Mouse (Mus musculus): ENCODE data around the gene Csnk1e. TPM values are rescaled to one million over a fixed set of nuclear protein-coding genes. Genes with fewer than 3 reads are reported as not detected.

Csnk1e gene
- polyA plus RNA-seq, 1 experiment from 2014 or later, result 216 TPM

DNA sequence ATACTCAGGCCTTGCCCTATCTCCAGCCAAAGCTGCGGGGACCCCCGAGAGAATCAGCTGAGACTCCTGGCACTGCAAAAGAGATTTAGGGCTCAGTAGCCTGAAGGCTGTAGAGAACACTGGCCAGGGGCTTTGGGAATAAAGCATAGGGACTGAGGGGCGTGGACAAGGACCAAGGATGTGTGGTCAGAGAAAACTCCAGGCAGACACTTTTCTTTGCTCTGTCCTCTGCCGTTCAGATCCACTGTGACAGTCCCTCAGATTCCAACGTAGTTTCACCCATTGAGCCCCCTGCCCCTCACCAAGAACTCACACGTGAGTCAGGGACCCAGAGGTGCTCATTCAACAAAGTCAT is 13.1 kb downstream of the Csnk1e start:
- no peak for ATAC-seq (ENCODE audit: low FRiP score)
- H3K27ac ChIP-seq (replicated peaks), result peak overlapping the region; percentile 96
- WGBS, result under 1% methylated on average over 6 of the region's 6 CpGs

DNA sequence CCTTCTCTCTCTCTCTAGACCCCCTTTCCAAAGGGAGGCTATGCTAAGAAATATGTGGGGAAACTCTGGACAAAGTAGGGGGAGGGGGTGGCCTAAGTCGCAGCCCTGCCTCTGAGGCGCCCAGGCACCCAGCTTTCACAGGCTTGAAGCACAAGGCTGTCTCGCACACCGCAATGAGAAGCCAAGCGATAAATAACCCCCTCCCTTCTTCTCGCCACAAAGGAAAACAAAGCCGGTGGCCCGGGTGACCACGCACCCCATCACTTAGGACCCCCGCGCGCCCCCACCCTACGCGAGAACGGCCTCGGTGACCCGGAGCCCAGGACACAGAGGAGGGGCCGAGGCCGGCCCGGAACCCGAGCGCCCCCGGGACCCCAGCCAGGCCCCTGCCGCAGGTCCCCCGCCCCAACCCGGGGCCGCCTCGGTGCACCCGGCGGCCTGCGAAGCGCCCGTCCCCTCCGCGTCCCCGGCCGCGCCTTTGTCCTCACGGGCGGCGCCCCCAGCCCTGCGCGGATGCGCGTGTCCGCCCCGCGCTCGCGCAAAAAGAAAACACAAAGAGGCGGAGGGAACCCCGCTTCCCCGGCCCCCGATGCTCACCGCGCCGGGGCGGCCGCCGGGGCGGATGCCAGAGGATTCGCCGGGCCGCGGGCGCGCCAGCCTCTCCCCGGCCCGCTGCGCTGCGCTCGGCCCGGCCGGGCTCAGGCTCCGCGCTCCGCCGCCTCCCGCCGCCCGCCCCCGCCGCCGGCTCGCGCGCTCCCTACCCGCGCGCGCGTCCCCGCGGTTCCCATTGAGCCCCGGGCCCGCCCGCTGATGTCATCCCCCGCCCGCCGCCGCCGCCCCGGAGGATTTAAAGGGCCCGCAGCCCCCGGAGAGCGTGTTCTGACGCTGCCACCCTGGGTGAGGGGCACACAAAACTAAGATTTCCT is 13.8 kb downstream of the Csnk1e start:
- peaks cover 54% of the 10 kb centered on the region for H3K4me1 ChIP-seq
- WGBS, result under 1% methylated on average over 65 of the region's 107 CpGs

More for the DNA sequence above, 13.1 kb downstream of the Csnk1e start:
- peaks cover 47% of the 10 kb centered on the region for H3K4me1 ChIP-seq
- peak overlapping the region; percentile 89 for H3K9ac ChIP-seq (replicated peaks)
- H3K9me3 ChIP-seq (replicated peaks), result no peaks in the 10 kb centered on the region
- no peaks in the 10 kb centered on the region for H3K27me3 ChIP-seq (replicated peaks)
- H3K36me3 ChIP-seq, result peaks cover 9% of the 10 kb centered on the region; the same call in 1 of the 2 replicates
- H3K4me2 ChIP-seq, result peak overlapping the region; percentile 92
- H3K4me3 ChIP-seq (replicated peaks), result peak overlapping the region; percentile 89

DNA sequence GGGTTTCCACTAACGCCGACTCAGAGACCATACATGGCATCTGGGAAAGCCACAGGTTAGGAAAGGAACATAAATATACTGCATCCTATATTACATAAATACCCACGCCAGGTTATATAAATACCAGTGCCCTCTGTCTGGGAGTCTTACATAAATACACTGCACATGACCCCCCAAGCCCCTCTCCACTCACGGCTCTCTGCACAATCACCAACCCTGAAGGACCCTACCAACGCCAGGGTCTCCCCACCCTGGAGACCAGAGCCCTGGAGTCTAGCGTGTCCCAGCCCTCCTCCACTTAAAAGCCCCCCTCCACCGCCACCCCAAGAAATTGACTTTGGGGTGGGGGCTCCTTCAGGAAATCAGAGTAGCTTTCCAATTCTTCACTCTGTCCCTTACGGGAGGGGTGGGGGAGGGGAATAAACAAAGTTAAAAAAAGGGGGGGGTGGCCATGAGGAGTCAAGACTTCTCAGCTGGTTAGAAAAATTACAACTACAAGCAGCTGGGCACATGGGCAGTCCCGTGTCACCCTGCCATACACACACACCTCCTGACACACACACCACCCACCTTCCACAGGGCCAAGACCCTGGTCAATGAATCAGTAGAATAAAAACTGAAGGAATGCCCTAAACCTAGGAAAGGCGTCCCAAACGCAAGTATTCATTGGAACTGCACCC is 14.6 kb downstream of the Csnk1e start:
- Histone ChIP-seq H3K27ac (replicated peaks) (peak overlapping the region; percentile 96), H3K4me3 (replicated peaks) (peak overlapping the region; percentile 89), H3K4me2 (peak overlapping the region; percentile 92), H3K9ac (replicated peaks) (peak overlapping the region; percentile 89), H3K36me3 (peaks cover 12% of the 10 kb centered on the region), H3K4me1 (peaks cover 62% of the 10 kb centered on the region), H3K27me3 (replicated peaks) (no peaks in the 10 kb centered on the region), H3K9me3 (replicated peaks) (no peaks in the 10 kb centered on the region)
- peak; percentile 22 for ATAC-seq (ENCODE audit: low FRiP score)
- WGBS, result 10% methylated on average over 11 of the region's 11 CpGs

More for the DNA sequence above, 13.8 kb downstream of the Csnk1e start:
- Histone ChIP-seq H3K4me2 (peak overlapping the region; percentile 92), H3K36me3 (peaks cover 10% of the 10 kb centered on the region), H3K9ac (replicated peaks) (peak overlapping the region; percentile 89), H3K9me3 (replicated peaks) (no peaks in the 10 kb centered on the region), H3K27me3 (replicated peaks) (no peaks in the 10 kb centered on the region), H3K4me3 (replicated peaks) (peak overlapping the region; percentile 89), H3K27ac (replicated peaks) (peak overlapping the region; percentile 96)
- peak; percentile 80 for ATAC-seq (ENCODE audit: low FRiP score)

DNA sequence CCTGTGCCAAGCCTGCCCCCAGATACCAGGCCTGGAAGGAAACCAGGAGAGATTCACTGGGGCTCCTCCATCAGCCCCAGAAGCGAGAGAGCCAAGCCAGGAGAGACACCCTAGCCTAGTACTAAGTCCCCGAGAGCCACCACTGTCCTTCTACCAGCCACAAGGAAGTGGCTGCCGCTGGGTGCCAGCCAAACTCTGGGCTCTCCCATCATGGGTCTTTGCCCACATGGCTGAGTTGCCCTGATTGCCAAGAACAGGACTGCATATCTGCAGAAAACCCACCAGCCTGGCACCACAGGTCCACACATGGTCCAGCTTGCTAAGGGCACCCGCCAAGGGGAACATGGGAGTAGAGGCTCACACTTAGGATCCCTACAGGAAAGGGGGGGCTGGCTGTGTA is 15.1 kb downstream of the Csnk1e start:
- Histone ChIP-seq H3K27me3 (replicated peaks) (no peaks in the 10 kb centered on the region), H3K4me2 (peak overlapping the region; percentile 92), H3K9me3 (replicated peaks) (no peaks in the 10 kb centered on the region), H3K4me3 (replicated peaks) (peak overlapping the region; percentile 89), H3K36me3 (peaks cover 18% of the 10 kb centered on the region), H3K27ac (replicated peaks) (peak overlapping the region; percentile 28; the same call in 1 of the 2 replicates), H3K9ac (replicated peaks) (peak overlapping the region; percentile 89), H3K4me1 (peaks cover 67% of the 10 kb centered on the region)
- WGBS, result 60% methylated on average over 4 of the region's 4 CpGs
- no peak for ATAC-seq (ENCODE audit: low FRiP score)

DNA sequence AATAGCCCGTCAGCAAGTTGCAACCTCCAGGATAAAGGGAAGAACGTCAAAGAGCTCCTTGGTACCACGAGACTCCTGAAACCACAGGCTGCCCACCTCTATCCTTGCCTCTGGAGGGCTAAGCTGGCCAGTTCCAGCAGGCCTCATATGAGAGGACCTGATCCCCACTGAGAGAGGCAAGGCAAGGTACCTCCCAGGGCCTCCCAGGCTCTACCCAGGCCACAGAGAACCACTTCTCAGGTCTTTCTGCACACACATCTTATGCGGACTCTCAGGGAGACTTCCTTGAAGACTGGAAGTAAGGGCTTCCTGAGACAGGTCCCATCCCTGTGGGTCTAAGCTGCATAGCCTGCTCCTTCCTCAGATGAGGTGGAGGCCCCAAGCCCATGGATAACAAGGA is 16.0 kb downstream of the Csnk1e start:
- Histone ChIP-seq H3K4me3 (replicated peaks) (peak overlapping the region; percentile 89), H3K9ac (replicated peaks) (peak overlapping the region; percentile 32; the same call in 1 of the 2 replicates), H3K27me3 (replicated peaks) (no peaks in the 10 kb centered on the region), H3K36me3 (peaks cover 26% of the 10 kb centered on the region), H3K4me2 (peak overlapping the region; percentile 92), H3K4me1 (peaks cover 76% of the 10 kb centered on the region), H3K27ac (replicated peaks) (0 out of 2 replicates have a peak overlapping the region, but pooled peaks have one; percentile 1), H3K9me3 (replicated peaks) (no peaks in the 10 kb centered on the region)
- ATAC-seq (ENCODE audit: low FRiP score), result no peak
- 64% methylated on average over 4 of the region's 4 CpGs for WGBS

DNA sequence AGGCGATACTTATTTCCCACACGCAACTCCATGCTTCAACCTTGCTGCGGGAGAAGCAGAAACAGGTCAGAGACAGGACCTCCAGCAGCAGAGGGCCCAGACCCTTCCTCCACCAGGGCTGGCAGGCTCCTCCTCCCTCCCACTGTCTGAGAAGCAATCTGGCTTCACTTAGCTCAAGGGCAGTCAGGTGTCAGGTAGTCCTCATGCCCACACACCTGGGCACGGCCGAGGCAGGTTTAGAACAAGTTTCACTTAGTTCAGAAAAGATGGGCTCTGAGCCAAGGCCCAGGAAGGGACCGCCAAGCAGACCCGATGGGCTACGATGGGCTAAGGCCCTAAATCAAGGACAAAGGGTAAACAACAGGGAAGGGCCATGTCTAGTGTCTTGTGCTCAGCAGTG is 16.6 kb downstream of the Csnk1e start:
- Histone ChIP-seq H3K4me3 (replicated peaks) (no peak overlapping the region; the same call in 1 of the 2 replicates), H3K9me3 (replicated peaks) (no peaks in the 10 kb centered on the region)
- no peak for ATAC-seq (ENCODE audit: low FRiP score)

DNA sequence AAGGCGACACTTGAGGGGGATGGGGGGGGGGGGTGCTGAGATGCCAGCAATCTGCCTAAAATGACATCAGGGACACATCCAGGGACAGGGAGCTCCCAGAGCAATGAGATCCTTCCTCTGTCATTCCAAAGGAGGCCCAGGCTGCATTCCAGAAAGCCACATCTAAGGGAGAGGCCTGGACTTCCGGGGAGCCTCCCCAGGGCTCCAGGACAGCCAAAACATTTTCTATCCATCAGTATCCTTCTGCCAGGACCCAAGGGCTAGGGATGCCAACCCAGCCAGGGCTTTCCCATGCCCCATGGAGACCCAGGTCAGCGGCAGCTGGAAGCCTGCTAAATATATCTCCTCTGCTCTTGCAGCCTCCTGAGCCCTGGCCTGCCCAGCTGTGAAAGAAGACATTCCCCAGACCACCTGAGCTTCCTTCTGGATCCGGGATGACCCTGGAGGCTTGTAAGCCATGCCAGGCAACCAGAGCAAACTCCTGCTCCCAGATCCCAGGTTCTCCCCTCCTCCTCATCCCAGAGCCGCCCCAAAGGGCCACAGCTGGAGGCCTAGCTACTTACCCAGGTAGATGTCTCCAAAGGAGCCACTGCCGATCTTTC is 17.1 kb downstream of the Csnk1e start:
- WGBS, result 78% methylated on average over 6 of the region's 6 CpGs

More for the DNA sequence above, 16.6 kb downstream of the Csnk1e start:
- Histone ChIP-seq H3K4me2 (peak overlapping the region; percentile 92), H3K36me3 (peaks cover 32% of the 10 kb centered on the region), H3K27me3 (replicated peaks) (no peaks in the 10 kb centered on the region), H3K9ac (replicated peaks) (peak overlapping the region; percentile 32), H3K27ac (replicated peaks) (no peak overlapping the region; the same call in 1 of the 2 replicates), H3K4me1 (peaks cover 77% of the 10 kb centered on the region)
- WGBS, result 62% methylated on average over 8 of the region's 8 CpGs

DNA sequence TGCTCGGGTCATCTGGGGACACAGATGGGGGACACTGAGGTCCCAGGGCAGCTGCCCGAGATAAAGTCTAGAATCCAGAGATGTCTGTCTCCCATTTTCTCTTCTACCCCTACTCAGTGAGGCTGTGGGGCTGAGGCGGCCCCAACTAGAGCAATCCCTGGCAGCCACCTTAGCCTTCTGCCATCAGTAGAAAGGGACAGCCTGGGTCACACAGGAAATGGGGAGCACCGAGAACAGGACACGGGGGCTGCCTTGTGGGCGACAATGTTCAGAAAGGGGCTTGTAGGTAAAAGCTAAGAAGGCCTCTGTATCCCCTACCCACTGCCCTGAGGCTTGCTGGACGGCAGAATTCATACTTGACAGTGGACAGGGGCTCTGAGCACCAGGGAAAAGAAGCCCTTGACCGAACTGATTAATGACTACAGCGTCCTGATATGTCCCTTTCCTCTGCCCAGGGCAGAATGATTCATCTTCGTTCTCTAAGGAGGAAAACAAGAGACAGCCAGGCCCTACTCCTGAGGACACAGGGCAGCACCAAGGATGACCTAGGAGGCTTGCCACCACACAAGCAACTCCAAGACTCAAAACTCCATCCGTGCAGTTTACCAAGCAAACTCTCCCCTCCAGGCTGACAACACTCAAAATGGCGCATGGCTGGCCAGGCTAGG is 17.7 kb downstream of the Csnk1e start:
- H3K36me3 ChIP-seq, result peaks cover 41% of the 10 kb centered on the region
- no peak overlapping the region for H3K4me2 ChIP-seq
- H3K4me1 ChIP-seq, result peaks cover 79% of the 10 kb centered on the region
- H3K27me3 ChIP-seq (replicated peaks), result no peaks in the 10 kb centered on the region
- WGBS, result 87% methylated on average over 12 of the region's 12 CpGs
- no peak overlapping the region for H3K9ac ChIP-seq (replicated peaks)
- ATAC-seq (ENCODE audit: low FRiP score), result no peak
- H3K9me3 ChIP-seq (replicated peaks), result no peaks in the 10 kb centered on the region
- no peak overlapping the region for H3K4me3 ChIP-seq (replicated peaks)
- no peak overlapping the region for H3K27ac ChIP-seq (replicated peaks)

More for the DNA sequence above, 17.1 kb downstream of the Csnk1e start:
- peak overlapping the region; percentile 28 for H3K9ac ChIP-seq (replicated peaks)
- H3K4me1 ChIP-seq, result peaks cover 77% of the 10 kb centered on the region
- no peaks in the 10 kb centered on the region for H3K9me3 ChIP-seq (replicated peaks)
- H3K27me3 ChIP-seq (replicated peaks), result no peaks in the 10 kb centered on the region
- H3K4me3 ChIP-seq (replicated peaks), result no peak overlapping the region; the same call in 1 of the 2 replicates
- peaks cover 34% of the 10 kb centered on the region for H3K36me3 ChIP-seq
- peak overlapping the region; percentile 92 for H3K4me2 ChIP-seq
- no peak for ATAC-seq (ENCODE audit: low FRiP score)
- no peak overlapping the region; the same call in 1 of the 2 replicates for H3K27ac ChIP-seq (replicated peaks)

DNA sequence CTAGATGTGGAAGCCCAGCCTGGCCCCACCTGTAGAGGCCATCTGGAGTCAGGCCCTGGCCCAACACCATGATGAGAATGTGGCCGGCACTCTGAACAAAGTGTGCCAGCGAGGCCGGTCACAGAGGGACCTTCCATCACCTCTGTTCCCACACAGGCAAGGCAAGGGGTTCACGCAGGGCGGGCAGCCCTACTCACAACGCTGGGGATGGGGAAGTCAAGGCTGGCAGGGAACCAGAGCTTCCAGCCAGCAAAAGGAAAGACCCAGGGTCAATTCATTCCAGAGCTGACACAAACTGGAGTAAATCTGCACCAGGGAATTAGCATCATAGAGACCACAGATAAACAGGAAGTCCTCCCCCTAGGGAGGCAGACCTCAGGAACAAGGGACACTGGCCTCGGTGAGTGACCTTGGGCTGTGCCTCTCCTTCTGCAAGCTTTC is 18.9 kb downstream of the Csnk1e start:
- Histone ChIP-seq H3K9ac (replicated peaks) (no peak overlapping the region), H3K4me3 (replicated peaks) (no peak overlapping the region), H3K4me2 (0 out of 2 replicates have a peak overlapping the region, but pooled peaks have one; percentile 1), H3K36me3 (peaks cover 48% of the 10 kb centered on the region), H3K9me3 (replicated peaks) (no peaks in the 10 kb centered on the region), H3K27me3 (replicated peaks) (no peaks in the 10 kb centered on the region), H3K27ac (replicated peaks) (no peak overlapping the region; the same call in 1 of the 2 replicates), H3K4me1 (peaks cover 74% of the 10 kb centered on the region)
- no peak for ATAC-seq (ENCODE audit: low FRiP score)
- 72% methylated on average over 7 of the region's 7 CpGs for WGBS

DNA sequence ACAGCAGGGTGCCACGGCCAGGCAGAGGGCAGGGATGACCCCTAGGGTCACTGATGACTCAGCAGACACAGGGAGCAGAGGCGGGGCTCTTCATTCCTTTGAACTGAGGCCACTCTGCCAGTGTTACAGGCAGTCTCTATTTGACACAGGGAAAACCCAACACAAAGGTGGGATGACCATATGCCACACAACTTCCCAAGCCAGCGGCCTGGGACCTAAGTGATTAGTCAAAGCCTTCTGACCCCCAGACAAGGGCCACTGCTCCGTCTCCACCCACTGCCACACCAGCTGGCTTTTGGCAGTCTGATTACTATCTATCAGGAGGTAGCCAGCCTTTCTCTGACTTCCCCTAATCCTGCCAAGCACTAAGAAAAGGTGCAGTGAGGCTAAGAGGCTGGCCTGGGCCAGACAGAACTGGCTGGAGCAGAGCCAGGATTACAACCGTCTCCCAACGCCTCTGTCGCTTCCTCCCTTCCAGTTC is 20.1 kb downstream of the Csnk1e start:
- 44% methylated on average over 7 of the region's 7 CpGs for WGBS
- ATAC-seq (ENCODE audit: low FRiP score), result no peak
- Histone ChIP-seq H3K9me3 (replicated peaks) (no peaks in the 10 kb centered on the region), H3K4me3 (replicated peaks) (no peak overlapping the region), H3K36me3 (peaks cover 60% of the 10 kb centered on the region), H3K27me3 (replicated peaks) (no peaks in the 10 kb centered on the region), H3K9ac (replicated peaks) (no peak overlapping the region), H3K27ac (replicated peaks) (no peak overlapping the region), H3K4me1 (peaks cover 68% of the 10 kb centered on the region), H3K4me2 (no peak overlapping the region)

DNA sequence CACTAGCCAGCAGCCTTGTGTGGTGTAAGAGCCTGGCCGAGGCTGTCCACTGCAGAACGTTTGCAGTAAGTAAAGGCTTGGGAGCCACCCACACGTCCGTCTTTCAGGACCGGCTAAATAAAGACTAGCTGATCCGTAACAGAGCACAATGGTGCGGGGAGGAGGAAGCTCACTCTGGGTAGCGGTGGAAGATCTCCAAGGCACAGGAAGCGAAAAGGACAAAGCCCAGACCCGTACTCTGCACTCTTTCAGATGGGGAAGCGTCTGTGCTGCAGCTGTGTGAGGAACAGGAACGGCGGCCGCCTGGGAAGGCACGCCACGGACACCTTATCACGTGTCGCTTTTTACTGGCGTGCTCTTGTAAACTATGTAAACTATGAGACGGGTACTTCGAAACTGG is 22.5 kb downstream of the Csnk1e start:
- Histone ChIP-seq H3K4me1 (peaks cover 44% of the 10 kb centered on the region), H3K4me3 (replicated peaks) (no peak overlapping the region), H3K36me3 (peaks cover 76% of the 10 kb centered on the region), H3K9me3 (replicated peaks) (no peaks in the 10 kb centered on the region), H3K9ac (replicated peaks) (no peak overlapping the region), H3K27ac (replicated peaks) (peak overlapping the region; percentile 64), H3K27me3 (replicated peaks) (no peaks in the 10 kb centered on the region), H3K4me2 (no peak overlapping the region)
- WGBS, result 67% methylated on average over 21 of the region's 21 CpGs
- no peak for ATAC-seq (ENCODE audit: low FRiP score)

Measured in neural tube, embryonic 15.5 days (tissue).